Mouse (Mus musculus) telencephalon, adult 2 months (tissue): ENCODE measurements around the gene Olfr810.

ENCODE experiments used
- DNase-seq: peaks from one replicate; pipeline ENCODE4 v3.0.0-alpha.2; 2011; ENCODE audit warnings: low read depth, low spot score

Olfr810 gene

DNA sequence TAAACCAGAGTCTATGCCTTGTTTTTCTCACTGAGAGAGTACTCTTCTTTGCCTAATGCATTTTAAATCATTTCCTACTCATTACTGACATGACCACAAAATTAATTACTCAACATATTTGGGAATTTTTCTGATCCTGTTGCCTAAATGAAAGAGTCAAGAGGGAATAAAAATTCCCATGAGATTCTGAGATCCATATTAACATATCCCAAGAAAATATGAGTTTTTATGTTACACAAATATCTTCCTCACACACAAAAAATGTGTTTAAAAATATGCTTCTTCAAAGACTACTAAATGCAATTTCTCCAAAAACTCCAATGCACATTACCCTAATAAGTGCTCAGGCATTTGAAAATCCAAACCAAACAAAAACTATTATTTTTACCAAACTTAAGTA, at the start of gene Olfr810:
Olfr810 (minus strand) TSS at position 101 of the 400 bp plus-strand sequence.
- no peak for DNase-seq

DNA sequence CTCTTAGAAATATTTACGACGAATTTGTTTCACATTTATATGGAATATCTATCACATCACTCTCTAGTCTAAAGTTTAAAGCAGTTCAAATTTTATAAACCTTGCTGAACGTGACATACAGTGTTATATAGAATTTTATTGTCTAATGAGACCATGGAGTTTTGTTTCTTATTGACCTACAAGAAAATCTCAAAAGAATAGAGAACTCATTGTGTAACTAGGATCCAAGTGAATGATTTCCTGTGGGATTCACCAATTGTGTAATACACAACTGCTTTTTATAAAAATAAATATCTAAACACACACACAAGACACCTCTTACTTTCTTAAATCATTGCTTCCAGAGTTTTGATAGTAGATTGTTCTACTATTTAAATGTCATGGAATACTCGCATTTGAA, 9.6 kb upstream of the Olfr810 start, which contains the start of gene Olfr811:
Olfr811 (minus strand) TSS at position 101 of the 400 bp plus-strand sequence.
- DNase-seq = no peak

DNA sequence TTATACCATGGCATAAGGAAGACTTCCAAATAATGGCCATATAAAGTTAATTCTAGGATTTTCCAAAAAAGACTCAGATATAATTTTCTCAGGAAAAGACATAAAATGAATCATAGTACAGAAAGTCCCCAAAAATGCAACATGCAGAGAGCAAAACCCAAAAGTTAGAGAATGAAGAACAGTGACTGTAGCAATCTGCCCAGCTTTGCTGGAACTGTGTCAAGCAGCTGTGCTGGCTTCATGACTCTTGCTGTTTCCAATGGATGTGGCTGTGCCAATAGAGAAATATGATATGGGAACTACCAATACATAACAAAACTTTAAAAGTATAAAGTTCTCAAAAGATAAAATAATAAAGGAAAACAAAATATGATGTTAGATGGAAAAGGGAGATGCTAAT, 16.6 kb downstream of the Olfr810 start:
- DNase-seq = no peak

DNA sequence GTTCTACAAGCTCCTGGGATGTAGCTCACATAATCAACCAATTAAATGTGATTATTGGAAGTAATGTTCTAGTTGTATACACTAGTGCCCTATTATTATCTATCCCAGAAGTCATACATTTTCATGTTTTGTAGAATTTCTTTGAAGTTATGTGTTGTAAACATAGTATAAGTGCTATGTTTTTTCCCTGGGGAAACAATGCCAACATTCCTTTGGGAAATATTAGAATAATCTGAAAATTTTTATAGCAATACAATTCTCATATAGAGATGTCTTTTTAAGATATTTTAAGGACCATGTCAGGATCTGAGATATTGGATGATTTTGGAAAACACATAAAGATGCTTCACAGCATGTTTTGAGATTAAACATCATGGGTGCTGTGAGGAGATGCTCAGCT, 20.4 kb downstream of the Olfr810 start, which contains the start of gene Olfr809:
Olfr809 (plus strand) TSS at position 301 of the 400 bp plus-strand sequence.
- DNase-seq = no peak

DNA sequence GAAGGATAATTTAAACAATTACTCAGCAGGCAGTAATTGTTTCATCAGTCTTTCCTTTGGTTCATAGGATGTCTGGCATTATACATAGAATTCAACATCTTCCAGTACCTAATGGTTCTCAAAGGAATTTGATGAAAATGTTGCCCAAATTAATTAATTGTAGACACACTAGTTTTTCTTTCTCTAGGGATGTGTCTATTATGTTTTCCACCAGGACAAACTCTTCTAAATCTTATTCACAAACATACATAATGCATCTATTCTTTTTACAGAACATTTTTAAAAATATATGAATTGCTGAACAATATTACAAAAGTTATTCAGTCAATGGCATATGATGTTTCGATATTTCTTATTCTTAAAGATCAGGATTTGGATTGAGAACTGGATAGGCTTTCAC, 29.5 kb downstream of the Olfr810 start, which contains the start of gene Olfr808:
Olfr808 (plus strand) TSS at position 301 of the 400 bp plus-strand sequence.
- no peak for DNase-seq

DNA sequence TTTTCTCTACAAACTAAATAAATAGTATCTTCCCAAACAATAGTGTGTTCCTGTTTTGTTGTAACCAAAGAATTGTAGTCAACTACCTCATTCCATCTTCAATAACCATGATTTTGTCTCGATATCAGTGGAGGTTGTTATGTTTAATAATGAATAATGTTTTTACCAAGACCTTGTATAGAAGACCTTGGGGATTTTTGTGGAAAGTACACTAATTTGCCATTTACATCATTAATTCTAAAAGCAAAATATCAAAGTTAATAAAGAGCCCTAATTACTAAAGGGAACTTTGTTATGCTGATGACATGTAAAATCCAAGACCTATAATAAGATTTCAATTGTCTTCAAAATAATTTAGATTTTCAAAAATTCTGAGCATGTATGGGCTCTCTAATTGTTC, 37.0 kb downstream of the Olfr810 start, which contains the start of gene Olfr807:
Olfr807 (minus strand) TSS at position 101 of the 400 bp plus-strand sequence.
- DNase-seq = no peak

DNA sequence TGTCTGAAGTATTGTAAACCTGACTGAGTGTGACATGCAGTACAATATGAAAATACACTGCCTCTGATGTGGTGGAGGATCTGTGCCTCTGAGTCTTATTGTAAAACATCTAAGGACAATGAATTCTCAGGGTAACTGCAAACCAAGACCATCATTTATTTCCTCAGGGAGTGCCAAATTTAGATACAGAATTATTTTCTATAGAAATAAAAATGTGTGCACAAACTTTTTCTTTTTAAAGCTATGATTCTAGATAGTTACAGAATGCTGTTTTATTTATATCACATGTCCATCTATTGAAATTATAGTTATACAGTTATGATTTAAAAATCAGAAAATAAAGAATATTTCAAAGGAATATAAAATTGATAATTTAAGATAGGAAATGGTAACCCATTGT, 52.9 kb downstream of the Olfr810 start, which contains the start of gene Olfr806:
Olfr806 (minus strand) TSS at position 101 of the 400 bp plus-strand sequence.
- no peak for DNase-seq
